Mouse (Mus musculus) neural tube, embryonic 14.5 days (tissue): ENCODE data around the gene Fam173b. TPM values are rescaled to one million over a fixed set of nuclear protein-coding genes. Genes with fewer than 3 reads are reported as not detected.
A peak's percentile ranks its signal among the peaks of the same experiment; 100 is the strongest.

Experiments used
- ATAC-seq: fragments of 200-750 bp; cut with Nextera tagmentation; 2 replicates; pipeline ENCODE4 v1.8.0; 2017; ENCODE audit warnings: low read depth, mild to moderate bottlenecking, moderate TSS enrichment, moderate library complexity
- H3K27ac ChIP-seq: fragments of 300-500 bp; sonication (generic); 2 replicates; pipeline ENCODE4 v1.5.1; 2014; ENCODE audit warnings: low read depth, mild to moderate bottlenecking, control low read depth, low read length, moderate library complexity, mixed read lengths
- H3K27me3 ChIP-seq: fragments of 300-500 bp; sonication (generic); 2 replicates; pipeline ENCODE4 v1.6.1; 2014; ENCODE audit warnings: low read length; ENCODE audit not compliant: control insufficient read depth, insufficient read depth
- H3K36me3 ChIP-seq: fragments of 300-500 bp; sonication (generic); 2 replicates; pipeline ENCODE4 v1.6.1; 2014; ENCODE audit warnings: low read length, mixed read lengths; ENCODE audit not compliant: control insufficient read depth, insufficient read depth
- H3K4me1 ChIP-seq: fragments of 300-500 bp; sonication (generic); 2 replicates; pipeline ENCODE4 v1.6.1; 2014; ENCODE audit warnings: low read length; ENCODE audit not compliant: control insufficient read depth, insufficient read depth
- H3K4me2 ChIP-seq: fragments of 300-500 bp; sonication (generic); 2 replicates; pipeline ENCODE4 v1.6.1; 2014; ENCODE audit warnings: mild to moderate bottlenecking, low read depth, low read length, control low read depth
- H3K4me3 ChIP-seq: fragments of 300-500 bp; sonication (generic); 2 replicates; pipeline ENCODE4 v1.5.1; 2014; ENCODE audit warnings: low read depth, low read length, control low read depth, mixed read lengths
- H3K9ac ChIP-seq: fragments of 300-500 bp; sonication (generic); replicated peaks from 2 replicates; pipeline ENCODE4 v1.6.1; 2014; ENCODE audit warnings: low read depth, mild to moderate bottlenecking, control low read depth, low read length, mixed read lengths
- H3K9me3 ChIP-seq: fragments of 300-500 bp; sonication (generic); 2 replicates; pipeline ENCODE4 v1.6.1; 2016; ENCODE audit warnings: low read length; ENCODE audit not compliant: control insufficient read depth
- WGBS: fragments of 180-500 bp; shearing (Covaris S2); extraction: QIAGEN DNeasy Blood & Tissue Kit; methylation state at CpG from one replicate; pipeline ENCODE4 v1.1.7; 2014; 5-methylcytosine and 5-hydroxymethylcytosine counted together
- polyA plus RNA-seq: library from polyadenylated mRNA; unstranded; fragments of >200 nt; fragmentation: Nextera tagmentation; extraction: Ambion mirVana; gene quantifications from 2 replicates; pipeline ENCODE4 v1.2.1, GENCODE M21; 2014

Gene Fam173b
- polyA plus RNA-seq, 1 experiment from 2014 or later, result 10.2 TPM

GRCm38 (mm10) chr15:31617261-31617660, 15.6 kb downstream of the Fam173b start:
- no peaks in the 10 kb centered on the region for H3K9me3 ChIP-seq
- H3K4me1 ChIP-seq, result no peaks in the 10 kb centered on the region
- WGBS, result 86% methylated on average over 9 of the region's 9 CpGs
- ATAC-seq, result no peak
- no peaks in the 10 kb centered on the region for H3K36me3 ChIP-seq
- H3K4me3 ChIP-seq, result no peak overlapping the region
- H3K4me2 ChIP-seq, result no peak overlapping the region
- no peak overlapping the region for H3K27ac ChIP-seq
- no peaks in the 10 kb centered on the region for H3K27me3 ChIP-seq
- no peak overlapping the region for H3K9ac ChIP-seq

DNA sequence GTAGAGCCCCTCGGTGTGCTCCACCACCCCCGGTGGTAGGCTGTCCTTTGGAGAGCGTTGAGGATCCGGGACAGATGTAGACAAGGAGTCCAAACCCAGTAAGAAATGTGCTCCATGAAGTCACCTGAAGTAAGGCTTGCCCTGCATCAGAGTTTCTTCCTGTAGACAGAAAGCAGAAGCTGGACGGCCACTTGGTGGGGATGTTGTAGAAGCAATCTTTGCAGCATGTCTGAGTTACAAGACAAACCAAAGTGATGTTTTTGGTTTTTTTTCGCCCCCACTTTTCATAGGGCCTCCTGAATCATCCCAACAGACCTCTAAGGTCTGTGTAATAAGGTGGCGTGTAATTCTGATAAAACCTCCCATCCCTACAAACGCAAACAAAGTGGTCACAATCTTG, 17.9 kb downstream of the Fam173b start:
- WGBS, result 93% methylated on average over 8 of the region's 8 CpGs
- no peaks in the 10 kb centered on the region for H3K27me3 ChIP-seq

DNA sequence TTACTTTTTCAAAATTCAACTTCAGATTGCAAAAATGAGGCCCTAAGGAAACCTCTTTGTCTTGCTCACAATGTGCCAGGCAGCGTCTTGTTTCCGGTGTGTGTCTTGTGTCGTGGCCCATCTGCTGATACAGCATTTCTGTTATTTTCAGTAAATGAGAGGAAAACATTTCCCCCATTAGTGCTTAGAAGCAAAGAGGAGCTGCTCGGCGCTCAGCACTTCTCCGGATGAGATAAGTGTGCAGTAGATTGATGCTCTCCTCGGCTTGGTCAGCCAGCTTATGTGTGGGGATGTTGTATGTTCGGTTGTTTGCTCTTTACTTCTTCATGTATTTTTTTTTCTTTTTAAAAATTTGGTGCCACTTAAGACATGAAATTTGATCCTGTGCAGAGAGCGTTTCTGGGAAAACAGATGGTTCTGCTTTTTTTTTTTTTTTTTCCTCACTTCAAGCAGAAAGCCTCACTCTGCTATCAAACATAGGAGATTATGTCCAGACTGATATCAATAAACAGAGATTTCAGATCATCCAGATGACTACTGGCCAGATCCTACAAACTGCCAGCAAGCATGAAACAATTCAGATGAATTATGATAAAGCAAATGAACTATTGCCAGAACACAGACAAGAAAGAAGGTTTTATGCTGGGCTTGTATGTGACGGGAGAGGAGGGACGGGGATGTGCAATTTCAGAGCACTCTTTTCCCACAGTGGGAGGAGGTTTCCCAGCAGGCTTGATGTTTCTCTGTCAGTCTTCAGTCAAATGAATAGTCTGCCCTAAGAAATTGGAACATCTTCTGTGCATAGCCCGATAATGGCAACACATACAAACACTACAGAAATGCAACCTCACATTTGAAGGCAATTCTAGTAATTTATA, 25.9 kb downstream of the Fam173b start:
- 44% methylated on average over 12 of the region's 12 CpGs for WGBS
- Histone ChIP-seq H3K27ac (0 out of 2 replicates have a peak overlapping the region, but pooled peaks have one; percentile 7), H3K27me3 (no peaks in the 10 kb centered on the region), H3K4me1 (peaks cover 8% of the 10 kb centered on the region; the same call in 1 of the 2 replicates), H3K4me3 (no peak overlapping the region), H3K9me3 (no peaks in the 10 kb centered on the region), H3K36me3 (no peaks in the 10 kb centered on the region), H3K9ac (no peak overlapping the region), H3K4me2 (no peak overlapping the region)
- no peak for ATAC-seq

More for the DNA sequence above, 17.9 kb downstream of the Fam173b start:
- Histone ChIP-seq H3K4me2 (no peak overlapping the region), H3K36me3 (no peaks in the 10 kb centered on the region), H3K9me3 (no peaks in the 10 kb centered on the region), H3K9ac (no peak overlapping the region), H3K4me3 (no peak overlapping the region), H3K4me1 (no peaks in the 10 kb centered on the region), H3K27ac (no peak overlapping the region)
- ATAC-seq, result peak; percentile 28; the same call in 1 of the 2 replicates

GRCm38 (mm10) chr15:31628180-31628579, 26.5 kb downstream of the Fam173b start:
- Histone ChIP-seq H3K9me3 (no peaks in the 10 kb centered on the region), H3K27me3 (no peaks in the 10 kb centered on the region), H3K36me3 (no peaks in the 10 kb centered on the region), H3K4me1 (peaks cover 8% of the 10 kb centered on the region; the same call in 1 of the 2 replicates), H3K4me2 (no peak overlapping the region), H3K9ac (no peak overlapping the region), H3K27ac (no peak overlapping the region), H3K4me3 (no peak overlapping the region)
- no peak; the same call in 1 of the 2 replicates for ATAC-seq
- 62% methylated on average over 10 of the region's 10 CpGs for WGBS

DNA sequence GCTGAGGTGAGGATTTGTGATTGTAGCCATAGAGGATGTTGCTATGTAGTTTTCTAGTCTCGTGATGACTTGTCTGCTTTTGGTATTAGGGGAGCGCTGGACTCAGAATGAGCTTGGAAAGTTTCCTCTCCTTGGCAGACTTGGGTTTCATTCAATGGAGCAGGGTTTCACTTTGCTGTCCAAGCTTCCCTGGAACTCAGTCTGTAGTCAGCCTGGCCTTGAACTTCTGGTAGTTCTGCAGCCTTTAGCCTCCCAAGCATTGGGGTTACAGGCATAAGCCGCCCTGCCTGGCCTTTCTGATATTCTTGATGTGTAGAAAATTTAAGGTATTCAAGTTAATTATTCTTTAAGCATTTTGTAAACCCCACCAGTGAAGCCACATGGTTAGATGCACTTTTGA, 27.9 kb downstream of the Fam173b start:
- WGBS, result 93% methylated on average over 3 of the region's 3 CpGs

DNA sequence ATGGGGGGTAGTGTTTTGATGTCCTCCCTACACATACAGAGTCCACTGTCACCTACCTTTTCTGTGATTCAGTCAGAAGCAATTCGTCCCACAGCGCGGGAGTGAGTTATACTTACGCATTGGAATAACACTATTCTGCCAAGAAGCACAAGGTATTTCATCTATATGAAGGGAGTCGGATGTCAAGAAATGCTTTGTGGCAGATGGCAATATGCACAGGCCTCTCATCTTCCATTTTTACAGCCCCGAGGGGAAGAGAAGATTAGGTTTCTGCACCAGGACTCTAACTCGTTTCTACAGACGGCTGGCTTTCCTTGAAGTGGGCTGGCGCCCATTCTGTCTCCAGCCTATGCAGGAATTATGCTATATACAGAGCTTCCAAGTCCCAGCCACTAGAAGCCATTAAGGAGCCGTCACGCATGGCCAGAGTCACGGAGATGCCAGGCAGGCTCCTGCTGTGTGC, 29.8 kb downstream of the Fam173b start:
- H3K9ac ChIP-seq, result no peak overlapping the region
- ATAC-seq, result peak; percentile 61
- no peaks in the 10 kb centered on the region for H3K36me3 ChIP-seq
- no peak overlapping the region for H3K4me3 ChIP-seq
- peaks cover 8% of the 10 kb centered on the region; the same call in 1 of the 2 replicates for H3K4me1 ChIP-seq
- 56% methylated on average over 12 of the region's 12 CpGs for WGBS
- peak overlapping the region; percentile 44; the same call in 1 of the 2 replicates for H3K27ac ChIP-seq
- no peaks in the 10 kb centered on the region for H3K9me3 ChIP-seq
- no peak overlapping the region for H3K4me2 ChIP-seq
- H3K27me3 ChIP-seq, result no peaks in the 10 kb centered on the region

More for the DNA sequence above, 27.9 kb downstream of the Fam173b start:
- Histone ChIP-seq H3K4me1 (peaks cover 8% of the 10 kb centered on the region; the same call in 1 of the 2 replicates), H3K4me2 (no peak overlapping the region), H3K27me3 (no peaks in the 10 kb centered on the region), H3K36me3 (no peaks in the 10 kb centered on the region), H3K9ac (no peak overlapping the region), H3K27ac (no peak overlapping the region), H3K4me3 (no peak overlapping the region), H3K9me3 (no peaks in the 10 kb centered on the region)
- no peak for ATAC-seq

DNA sequence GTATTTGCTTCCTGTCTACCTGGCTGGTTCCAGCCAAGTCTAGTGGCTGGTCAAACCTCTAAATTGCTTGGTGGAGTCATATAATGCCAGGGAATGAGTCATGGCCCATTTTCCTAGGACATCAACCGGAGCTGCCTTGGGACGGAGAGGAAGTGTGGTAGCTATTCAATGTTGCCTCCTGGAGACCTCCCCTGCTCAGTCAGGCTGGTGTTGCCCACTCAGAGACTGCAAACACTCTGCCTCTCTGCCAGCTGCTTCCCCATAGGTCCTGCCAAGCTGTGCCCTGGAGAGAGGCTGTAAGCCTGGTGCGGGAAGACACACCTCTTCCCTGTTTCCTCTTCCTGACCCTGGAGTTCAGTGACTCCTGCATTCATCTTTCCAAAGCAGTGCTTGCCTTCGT, 30.8 kb downstream of the Fam173b start:
- Histone ChIP-seq H3K4me3 (no peak overlapping the region), H3K4me2 (no peak overlapping the region), H3K27ac (no peak overlapping the region), H3K4me1 (peaks cover 8% of the 10 kb centered on the region; the same call in 1 of the 2 replicates), H3K9ac (no peak overlapping the region), H3K36me3 (no peaks in the 10 kb centered on the region), H3K27me3 (no peaks in the 10 kb centered on the region), H3K9me3 (no peaks in the 10 kb centered on the region)
- no peak for ATAC-seq
- 84% methylated on average over 4 of the region's 4 CpGs for WGBS

- 90% methylated on average over 6 of the region's 6 CpGs for WGBS
- H3K27me3 ChIP-seq, result no peaks in the 10 kb centered on the region
- H3K9me3 ChIP-seq, result no peaks in the 10 kb centered on the region
- 0 out of 2 replicates have a peak, but pooled peaks cover 3% of the 10 kb centered on the region for H3K4me1 ChIP-seq
- H3K27ac ChIP-seq, result no peak overlapping the region
- H3K36me3 ChIP-seq, result no peaks in the 10 kb centered on the region
- no peak overlapping the region for H3K4me2 ChIP-seq
- H3K9ac ChIP-seq, result no peak overlapping the region
- no peak overlapping the region for H3K4me3 ChIP-seq
- ATAC-seq, result no peak
Measured at GRCm38 (mm10) chr15:31634582-31634981, 32.9 kb downstream of the Fam173b start.

GRCm38 (mm10) chr15:31636091-31636595, 34.5 kb downstream of the Fam173b start:
- H3K4me3 ChIP-seq, result no peak overlapping the region

More at GRCm38 (mm10) chr15:31636091-31636595, 34.5 kb downstream of the Fam173b start:
- 92% methylated on average over 9 of the region's 9 CpGs for WGBS
- H3K36me3 ChIP-seq, result no peaks in the 10 kb centered on the region
- H3K4me1 ChIP-seq, result 0 out of 2 replicates have a peak, but pooled peaks cover 3% of the 10 kb centered on the region
- H3K9ac ChIP-seq, result no peak overlapping the region
- ATAC-seq, result no peak
- H3K9me3 ChIP-seq, result no peaks in the 10 kb centered on the region
- no peaks in the 10 kb centered on the region for H3K27me3 ChIP-seq
- no peak overlapping the region for H3K27ac ChIP-seq
- no peak overlapping the region for H3K4me2 ChIP-seq
